Mouse (Mus musculus): ENCODE measurements around the gene Gm29735. TPM values are rescaled to one million over a fixed set of nuclear protein-coding genes. Genes with fewer than 3 reads are reported as not detected.

The Gm29735 gene
- polyA plus RNA-seq, 1 experiment from 2014 or later: not detected

Other genes with a start within 250 kb of the Gm29735 start
- 75.7 and 80.3 TPM in 2 replicates for gene Tollip, start 238.6 kb downstream of the Gm29735 start, polyA plus RNA-seq (2015; fragmentation: Nextera tagmentation; extraction: Ambion mirVana)
- gene Brsk2, start 207.4 kb downstream of the Gm29735 start, polyA plus RNA-seq (2015; fragmentation: Nextera tagmentation; extraction: Ambion mirVana): 20.6 and 23.1 TPM in 2 replicates
- 50.8 and 53.4 TPM in 2 replicates for gene Mob2, start 96.0 kb downstream of the Gm29735 start, polyA plus RNA-seq (2015; fragmentation: Nextera tagmentation; extraction: Ambion mirVana)
- gene Dusp8, start 61.3 kb downstream of the Gm29735 start, polyA plus RNA-seq (2015; fragmentation: Nextera tagmentation; extraction: Ambion mirVana): 117 and 134 TPM in 2 replicates
- gene Gm45618, start 36.4 kb downstream of the Gm29735 start, polyA plus RNA-seq (2015; fragmentation: Nextera tagmentation; extraction: Ambion mirVana): 0.43 TPM in 1 of 2 replicates, not detected in the other
- gene Gm39115, start 21.1 kb downstream of the Gm29735 start, polyA plus RNA-seq (2015; fragmentation: Nextera tagmentation; extraction: Ambion mirVana): not detected in 2 replicates
- not detected in 2 replicates for gene Gm45337, start 12.5 kb downstream of the Gm29735 start, polyA plus RNA-seq (2015; fragmentation: Nextera tagmentation; extraction: Ambion mirVana)
- 0.14 TPM in 1 of 2 replicates, not detected in the other for gene Gm4553, start 8.6 kb upstream of the Gm29735 start, polyA plus RNA-seq (2015; fragmentation: Nextera tagmentation; extraction: Ambion mirVana)
- not detected in 2 replicates for gene Krtap5-2, start 18.9 kb upstream of the Gm29735 start, polyA plus RNA-seq (2015; fragmentation: Nextera tagmentation; extraction: Ambion mirVana)
- not detected in 2 replicates for gene Gm10153, start 33.3 kb upstream of the Gm29735 start, polyA plus RNA-seq (2015; fragmentation: Nextera tagmentation; extraction: Ambion mirVana)
- not detected in 2 replicates for gene Krtap5-3, start 44.3 kb upstream of the Gm29735 start, polyA plus RNA-seq (2015; fragmentation: Nextera tagmentation; extraction: Ambion mirVana)
- not detected in 2 replicates for gene Gm7579, start 54.7 kb upstream of the Gm29735 start, polyA plus RNA-seq (2015; fragmentation: Nextera tagmentation; extraction: Ambion mirVana)
- gene Krtap5-5, start 72.9 kb upstream of the Gm29735 start, polyA plus RNA-seq (2015; fragmentation: Nextera tagmentation; extraction: Ambion mirVana): not detected in 2 replicates
- not detected in 2 replicates for gene Gm40460, start 84.0 kb upstream of the Gm29735 start, polyA plus RNA-seq (2015; fragmentation: Nextera tagmentation; extraction: Ambion mirVana)
- not detected in 2 replicates for gene Gm2431, start 101.2 kb upstream of the Gm29735 start, polyA plus RNA-seq (2015; fragmentation: Nextera tagmentation; extraction: Ambion mirVana)
- gene Gm4559, start 117.2 kb upstream of the Gm29735 start, polyA plus RNA-seq (2015; fragmentation: Nextera tagmentation; extraction: Ambion mirVana): not detected in 2 replicates
- gene Krtap5-1, start 140.0 kb upstream of the Gm29735 start, polyA plus RNA-seq (2015; fragmentation: Nextera tagmentation; extraction: Ambion mirVana): not detected in 2 replicates
- not detected in 2 replicates for gene Krtap5-4, start 146.4 kb upstream of the Gm29735 start, polyA plus RNA-seq (2015; fragmentation: Nextera tagmentation; extraction: Ambion mirVana)
- gene Ifitm10, start 216.6 kb upstream of the Gm29735 start, polyA plus RNA-seq (2015; fragmentation: Nextera tagmentation; extraction: Ambion mirVana): 8.4 and 8.7 TPM in 2 replicates
- 1.9 TPM in 1 of 2 replicates, not detected in the other for gene Gm49369, start 225.6 kb upstream of the Gm29735 start, polyA plus RNA-seq (2015; fragmentation: Nextera tagmentation; extraction: Ambion mirVana)
- gene Ctsd, start 230.9 kb upstream of the Gm29735 start, polyA plus RNA-seq (2015; fragmentation: Nextera tagmentation; extraction: Ambion mirVana): 300 and 306 TPM in 2 replicates

Data from hindbrain, embryonic 15.5 days (tissue).